17 mouse cellular contexts compared by ENCODE assay signal in the genomic region with DNA sequence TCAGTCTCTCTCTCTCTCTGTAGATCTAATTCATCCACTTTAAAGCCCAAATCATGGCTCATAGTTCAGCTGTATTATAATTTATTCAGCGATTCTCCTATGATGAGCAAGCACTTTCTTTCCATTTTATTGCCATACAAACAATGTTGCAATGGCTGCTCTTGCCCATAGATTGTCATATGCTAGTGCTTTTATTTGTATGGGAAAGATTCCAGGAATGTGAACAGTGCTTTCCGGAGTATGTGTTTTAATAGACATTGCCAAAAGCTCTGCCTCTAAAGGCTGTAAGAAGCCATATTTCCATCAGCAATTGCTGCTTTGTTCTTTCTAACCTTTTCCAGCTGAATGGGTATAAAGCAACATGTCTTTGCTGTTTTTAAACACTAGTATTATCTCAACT.
"Had no signal": no experiment of that assay in that cellular context is flagged by ENCODE, and none has a peak within 500 bp of the region (broad histone marks: within the 10 kb centered on the region; RNA-seq: fewer than 3 reads in every experiment).

No protein-coding gene starts in this region.

- DNase-seq: kidney, adult 9 months; kidney, postnatal 14 days; liver; liver, embryonic 13.5 days; liver, postnatal 0 days; retina, postnatal 1 day; right cerebral cortex, postnatal 4 days; spleen, adult 18-20 months; thymus, adult 18-20 months; thymus, postnatal 14 days had no signal

- H3K4me2 ChIP-seq: liver, embryonic 13.5 days; midbrain, embryonic 11.5 days; midbrain, embryonic 15.5 days; neural tube, embryonic 13.5 days had no signal

- H3K4me3 ChIP-seq: left cerebral cortex, adult 2 months; liver, embryonic 13.5 days; megakaryocyte, embryonic 14.5 days; midbrain, embryonic 15.5 days; neural tube, embryonic 13.5 days had no signal

- ATAC-seq: intestine, postnatal 0 days; liver, postnatal 0 days; midbrain, embryonic 15.5 days had no signal

- H3K4me1 ChIP-seq: liver, embryonic 13.5 days; megakaryocyte, embryonic 14.5 days; midbrain, embryonic 15.5 days; neural tube, embryonic 13.5 days had no signal

- H3K9ac ChIP-seq: liver, embryonic 13.5 days; liver, postnatal 0 days; midbrain, embryonic 15.5 days; neural tube, embryonic 13.5 days had no signal

- H3K36me3 ChIP-seq: liver, embryonic 13.5 days; midbrain, embryonic 15.5 days; neural tube, embryonic 13.5 days had no signal

- H3K27ac ChIP-seq: left cerebral cortex, adult 2 months; liver, embryonic 13.5 days; macrophage; midbrain, embryonic 15.5 days; neural tube, embryonic 13.5 days had no signal

- H3K27me3 ChIP-seq: liver, embryonic 13.5 days; megakaryocyte, embryonic 14.5 days; midbrain, embryonic 15.5 days; neural tube, embryonic 13.5 days had no signal

- H3K9me3 ChIP-seq: liver, embryonic 13.5 days; midbrain, embryonic 15.5 days; neural tube, embryonic 13.5 days had no signal
